Comparison of ENCODE assay signal across 21 mouse cellular contexts in the genomic region with DNA sequence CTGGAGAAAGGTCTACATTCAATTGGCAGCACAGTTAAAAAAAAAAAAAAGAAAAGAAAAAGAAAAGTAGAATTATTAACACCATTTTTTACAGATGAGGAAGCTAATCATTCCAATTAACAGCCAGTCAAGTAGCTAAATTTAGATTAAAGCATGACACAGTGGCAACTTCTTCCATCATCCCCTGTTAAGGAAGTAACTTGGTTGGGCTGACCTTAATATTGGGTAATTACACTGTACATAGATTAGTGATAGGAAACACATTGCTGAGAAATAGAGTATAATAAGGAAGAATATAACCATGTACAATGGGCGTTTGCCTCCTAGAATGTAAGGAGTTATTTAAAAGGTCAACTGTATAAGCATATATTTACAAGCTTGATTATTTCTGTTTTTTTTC. TPM values are rescaled to one million over a fixed set of nuclear protein-coding genes. Genes with fewer than 3 reads are reported as not detected.
DNase-seq lines count a peak whose midpoint lies in the region; ATAC-seq lines count a peak whose summit lies in the region.
"Had no signal": no experiment of that assay in that cellular context is flagged by ENCODE, and none has a peak within 500 bp of the region (broad histone marks: within the 10 kb centered on the region; RNA-seq: fewer than 3 reads in every experiment).

No protein-coding gene starts in this region.

- H3K4me3 ChIP-seq in embryonic facial prominence, embryonic 10.5 days = no peak overlapping the region
- H3K4me3 ChIP-seq: embryonic facial prominence, embryonic 13.5 days; embryonic facial prominence, embryonic 15.5 days; erythroblast, embryonic 14.5 days; forebrain, embryonic 10.5 days; forebrain, embryonic 12.5 days had no signal

- 92% methylated on average over 1 of the region's 1 CpGs for WGBS in embryonic facial prominence, embryonic 10.5 days

- no peaks in the 10 kb centered on the region for H3K9me3 ChIP-seq in embryonic facial prominence, embryonic 10.5 days
- H3K9me3 ChIP-seq: embryonic facial prominence, embryonic 13.5 days; embryonic facial prominence, embryonic 15.5 days; forebrain, embryonic 10.5 days; forebrain, embryonic 12.5 days had no signal

- no peaks in the 10 kb centered on the region for H3K4me1 ChIP-seq in embryonic facial prominence, embryonic 10.5 days
- H3K4me1 ChIP-seq: embryonic facial prominence, embryonic 13.5 days; embryonic facial prominence, embryonic 15.5 days; forebrain, embryonic 10.5 days; forebrain, embryonic 12.5 days had no signal

- no peaks in the 10 kb centered on the region for H3K27me3 ChIP-seq in embryonic facial prominence, embryonic 10.5 days (replicated peaks; ENCODE audit: low read depth, poor library complexity, severe bottlenecking)
- H3K27me3 ChIP-seq: embryonic facial prominence, embryonic 13.5 days; embryonic facial prominence, embryonic 15.5 days; forebrain, embryonic 12.5 days had no signal

- no peak overlapping the region for H3K27ac ChIP-seq in embryonic facial prominence, embryonic 10.5 days (replicated peaks)
- H3K27ac ChIP-seq: embryonic facial prominence, embryonic 13.5 days; embryonic facial prominence, embryonic 15.5 days; forebrain, embryonic 10.5 days; forebrain, embryonic 12.5 days had no signal

- peak; percentile 47; the same call in 1 of the 2 replicates for ATAC-seq in common myeloid progenitor, adult 5-6 weeks (replicated peaks; ENCODE audit: low read depth, poor library complexity, severe bottlenecking)
- ATAC-seq in megakaryocyte progenitor cell, adult 5-6 weeks (replicated peaks; ENCODE audit: poor library complexity) = peak; percentile 50; the same call in 1 of the 2 replicates
- ATAC-seq: forebrain, embryonic 14.5 days; forebrain, embryonic 16.5 days had no signal

- peak; percentile 9 for DNase-seq in 416B (ENCODE audit: low read depth)
- no peak for DNase-seq in cerebellum, adult 11 months
- DNase-seq in embryonic facial prominence, embryonic 10.5 days (ENCODE audit: low spot score) = no peak
- DNase-seq: adrenal gland, adult 2 months; adrenal gland, postnatal 10 days; adrenal gland, postnatal 25 days; cerebellum, adult 18-20 months; cerebellum, adult 8-10 months; cerebellum, adult 9-11 months; cerebellum, postnatal 14 days; cerebellum, postnatal 36 days had no signal

- no peaks in the 10 kb centered on the region for H3K36me3 ChIP-seq in embryonic facial prominence, embryonic 10.5 days (replicated peaks)
- H3K36me3 ChIP-seq: embryonic facial prominence, embryonic 13.5 days; embryonic facial prominence, embryonic 15.5 days; forebrain, embryonic 10.5 days; forebrain, embryonic 12.5 days had no signal

RNA-seq across cellular contexts. Expression of a gene that starts 42.4 kb away (rescaled TPM):
- total RNA-seq in common myeloid progenitor, adult 5-6 weeks (2017) = not detected in 2 replicates
- total RNA-seq in megakaryocyte progenitor cell, adult 5-6 weeks (2015) = not detected in 2 replicates
- total RNA-seq in megakaryocyte progenitor cell, adult 5-6 weeks (2017) = 0.10 TPM in 1 of 2 replicates, not detected in the other
- 5.0 and 6.1 TPM in 2 replicates for polyA plus RNA-seq in embryonic facial prominence, embryonic 10.5 days (2016; fragmentation: Nextera tagmentation; extraction: Ambion mirVana)
- total RNA-seq: MEL had no signal
- polyA plus RNA-seq: erythroblast, embryonic 14.5 days had no signal
